Mouse (Mus musculus) lung, postnatal 0 days (tissue): ENCODE results near the gene Gjb6.

Experiments
- CTCF ChIP-seq: IDR thresholded peaks from 2 replicates; pipeline ENCODE4 v1.5.1; 2016; ENCODE audit warnings: antibody characterized with exemption, mild to moderate bottlenecking
- EP300 ChIP-seq: IDR thresholded peaks from 2 replicates; pipeline ENCODE4 v1.6.1; 2016; ENCODE audit warnings: antibody characterized with exemption, mild to moderate bottlenecking, control low read depth

GRCm38 (mm10) chr14:57109194-57109593, 24.2 kb downstream of the Gjb6 start:
- TF ChIP-seq EP300 (no peak), CTCF (peak; percentile 83)
